Mouse (Mus musculus): ENCODE results near the gene Ttc37.

Gene Ttc37

DNA sequence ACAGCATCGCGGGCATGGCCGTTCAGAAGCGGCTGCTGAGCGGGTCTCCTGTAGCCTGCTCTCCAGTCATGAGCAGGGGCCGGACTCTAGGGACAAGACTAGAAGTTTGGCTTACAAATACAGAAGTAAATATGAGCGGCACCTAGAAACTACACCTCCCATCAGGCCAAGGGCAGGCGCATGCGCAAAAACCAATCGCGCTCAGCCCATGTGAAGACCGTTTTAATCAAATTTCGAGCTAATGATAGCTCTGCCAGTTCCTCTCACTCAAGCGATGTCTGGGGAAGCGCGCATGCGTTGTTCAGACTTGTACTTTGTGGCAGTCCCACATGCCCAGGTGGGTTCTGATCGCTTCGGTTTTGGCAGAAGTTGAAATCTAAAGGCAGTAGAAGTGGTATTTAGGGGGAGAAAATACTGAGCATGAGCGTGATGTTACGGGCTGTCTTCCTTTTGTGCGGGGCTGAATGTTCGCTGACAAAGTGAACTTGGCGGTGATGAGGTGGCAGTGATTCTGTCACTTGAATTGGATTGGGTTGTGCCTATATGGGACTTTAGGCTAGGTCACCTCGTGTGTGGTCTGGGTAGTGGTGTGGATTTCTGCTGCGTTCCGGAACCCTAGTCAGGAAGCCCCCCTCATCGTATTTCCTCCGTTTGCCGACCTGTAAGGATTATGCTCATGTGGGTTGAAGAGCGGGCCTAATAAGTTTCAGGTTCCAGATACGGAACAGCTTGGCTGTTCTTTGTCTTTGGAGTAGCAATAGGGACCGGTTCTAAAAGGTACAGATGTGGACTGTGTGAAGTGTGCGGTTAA, at the start of gene Ttc37, which contains the start of gene Arsk:
Gene Ttc37 (plus strand): TSS at position 242 of the 811 bp plus-strand sequence.
Gene Arsk (minus strand): TSS at position 168 of the 811 bp plus-strand sequence.
- peak; percentile 98 for DNase-seq (ENCODE audit: low spot score)

DNA sequence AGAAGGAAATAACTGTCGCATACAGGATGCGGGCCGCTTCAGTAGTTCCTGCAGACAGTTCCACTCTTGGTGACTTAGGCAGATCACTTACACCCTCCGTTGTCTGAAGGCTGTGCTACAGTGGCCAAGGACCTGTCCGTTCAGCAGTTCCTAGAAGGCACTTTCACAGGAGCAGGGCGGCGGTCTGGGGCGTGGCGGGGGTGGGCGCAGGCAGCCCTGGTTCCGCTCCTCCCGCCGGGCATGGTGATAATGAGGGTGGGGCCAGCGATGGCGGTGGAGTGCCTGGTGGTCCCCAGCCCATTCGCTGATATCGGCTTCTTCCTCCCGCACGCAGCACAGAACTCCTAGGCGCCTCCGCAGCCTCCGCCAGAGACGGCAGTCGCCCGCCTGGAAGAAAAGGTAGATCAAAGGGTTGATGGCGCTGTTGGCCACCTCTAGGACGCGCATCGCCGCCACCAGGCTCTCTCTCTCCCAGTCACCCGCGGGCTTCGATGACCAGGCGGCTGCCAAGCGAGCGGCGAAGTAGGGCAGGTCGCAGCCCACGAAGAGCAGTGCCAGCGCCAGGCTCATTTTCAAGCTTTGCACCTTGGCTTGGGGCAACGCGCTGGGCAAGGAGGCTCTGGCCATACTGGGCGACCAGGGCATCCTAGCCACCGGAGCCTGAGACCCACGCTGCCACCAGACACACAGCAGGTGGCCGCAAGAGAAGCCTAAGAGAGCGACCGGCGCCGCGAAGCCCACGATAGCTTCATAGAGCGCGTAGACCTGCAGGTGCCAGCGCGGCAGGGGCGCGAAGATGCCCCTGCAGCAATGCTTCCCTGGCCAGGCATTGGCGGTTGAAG, 42.9 kb upstream of the Ttc37 start:
- peak; percentile 59 for DNase-seq (ENCODE audit: low spot score)

DNA sequence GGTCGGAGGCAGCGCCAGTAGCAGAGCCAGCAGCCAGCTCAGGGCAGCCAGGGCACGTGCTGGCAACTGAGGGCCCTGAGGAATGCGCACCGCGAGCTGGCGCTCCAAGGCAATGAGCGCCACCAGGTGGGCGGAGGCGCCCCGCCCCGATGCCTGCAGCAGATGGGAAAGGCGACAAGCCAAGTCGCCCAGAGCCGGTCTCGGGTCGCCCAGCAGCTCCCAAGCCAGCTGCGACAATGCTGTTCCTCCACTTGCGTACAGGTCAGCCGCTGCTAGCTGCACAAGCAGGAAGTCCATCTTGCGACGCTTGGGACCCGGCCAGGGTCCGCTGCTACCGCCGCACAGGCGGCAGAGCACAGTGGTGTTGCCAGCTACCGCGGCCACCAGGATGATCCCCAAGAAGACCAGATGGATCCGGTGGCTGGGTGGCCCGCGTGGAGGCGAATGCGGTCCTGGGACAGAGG, 42.2 kb upstream of the Ttc37 start:
- peak; percentile 82 for DNase-seq (ENCODE audit: low spot score)

- DNase-seq (ENCODE audit: low spot score) = no peak
Observed at GRCm38 (mm10) chr13:76056896-76057266, 41.7 kb upstream of the Ttc37 start, which contains the start of gene Gpr150. Gpr150 (minus strand) TSS chr13:76056996.

DNA sequence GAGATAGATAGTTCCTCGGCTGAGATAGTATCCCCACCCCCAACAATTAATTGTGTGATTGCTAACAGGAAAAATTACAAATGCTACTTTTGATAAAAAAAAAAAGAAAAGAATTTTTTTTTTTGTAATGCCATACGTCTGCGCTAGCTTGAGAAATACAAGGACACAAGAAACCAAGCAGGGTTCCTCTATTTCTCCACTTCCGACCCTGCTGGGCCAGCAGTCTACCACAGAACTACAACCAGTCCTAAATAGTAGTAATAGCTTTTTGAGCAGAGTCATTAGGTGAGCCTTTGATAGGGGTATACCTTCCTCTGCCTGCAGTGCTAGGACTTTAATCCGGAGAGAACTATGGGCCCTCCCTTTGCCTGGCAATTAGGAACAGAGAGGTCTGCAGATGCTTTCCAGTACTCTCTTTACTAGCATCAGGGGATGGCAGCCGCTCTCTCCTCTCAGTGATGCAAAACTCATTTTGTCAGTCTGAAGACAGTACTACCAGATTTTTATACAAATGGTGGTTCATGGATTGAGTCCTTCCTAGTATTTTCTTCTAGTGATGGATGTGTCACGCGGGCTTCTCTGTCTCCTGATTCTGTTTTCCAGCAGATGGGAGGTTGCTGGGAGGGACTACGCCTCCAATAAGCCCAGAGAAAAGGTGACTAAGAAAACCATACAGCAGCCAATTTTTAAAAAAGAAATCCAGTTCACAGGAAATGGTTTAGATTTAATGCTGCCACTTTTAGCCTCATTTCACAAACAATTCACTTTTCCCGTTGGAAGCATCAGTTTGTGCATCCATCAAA, 41.1 kb upstream of the Ttc37 start:
- DNase-seq (ENCODE audit: low spot score) = no peak

DNA sequence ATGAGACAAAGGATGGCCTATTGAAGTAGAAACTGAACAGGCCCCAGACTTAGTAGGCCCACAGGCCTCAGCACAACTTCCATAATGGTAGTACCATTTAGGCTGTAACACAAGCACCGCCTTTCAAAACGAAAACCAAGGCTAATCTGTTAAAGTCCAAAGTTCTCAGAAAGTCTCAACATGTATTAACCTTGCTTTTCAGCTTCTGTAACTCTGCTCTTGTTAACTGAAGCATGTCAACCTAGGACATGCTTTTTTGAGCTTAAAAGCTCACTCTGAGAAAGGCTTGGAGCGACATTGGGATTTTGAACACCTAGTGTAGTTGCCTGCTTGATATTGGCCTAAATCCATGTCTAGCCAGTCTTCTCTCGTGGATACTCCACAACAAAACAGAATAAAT, 38.9 kb upstream of the Ttc37 start:
- no peak for DNase-seq (ENCODE audit: low spot score)

GRCm38 (mm10) chr13:76062126-76062525, 36.4 kb upstream of the Ttc37 start:
- no peak for DNase-seq (ENCODE audit: low spot score)

- DNase-seq (ENCODE audit: low spot score) = no peak
Observed at GRCm38 (mm10) chr13:76062569-76062968, 36.0 kb upstream of the Ttc37 start.

DNA sequence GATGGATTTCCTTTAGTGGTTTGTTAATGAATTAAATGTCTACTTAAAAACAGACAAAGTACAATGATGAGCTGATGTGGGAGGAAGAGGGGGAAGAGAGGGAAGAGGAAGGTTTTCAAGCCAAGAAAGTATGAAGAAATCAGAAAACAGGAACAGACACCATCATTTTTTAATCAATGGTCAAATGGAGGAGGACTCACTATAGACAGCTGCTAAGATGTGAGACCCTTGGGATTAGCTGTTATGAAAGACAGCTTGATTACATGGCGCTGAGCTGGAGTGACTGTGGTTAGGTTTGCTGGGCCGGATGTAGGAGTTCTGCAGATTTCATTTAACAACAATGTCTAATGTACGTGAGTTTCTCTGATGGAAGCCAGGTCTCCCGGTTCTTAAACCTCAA, 35.0 kb upstream of the Ttc37 start:
- DNase-seq (ENCODE audit: low spot score) = no peak

DNA sequence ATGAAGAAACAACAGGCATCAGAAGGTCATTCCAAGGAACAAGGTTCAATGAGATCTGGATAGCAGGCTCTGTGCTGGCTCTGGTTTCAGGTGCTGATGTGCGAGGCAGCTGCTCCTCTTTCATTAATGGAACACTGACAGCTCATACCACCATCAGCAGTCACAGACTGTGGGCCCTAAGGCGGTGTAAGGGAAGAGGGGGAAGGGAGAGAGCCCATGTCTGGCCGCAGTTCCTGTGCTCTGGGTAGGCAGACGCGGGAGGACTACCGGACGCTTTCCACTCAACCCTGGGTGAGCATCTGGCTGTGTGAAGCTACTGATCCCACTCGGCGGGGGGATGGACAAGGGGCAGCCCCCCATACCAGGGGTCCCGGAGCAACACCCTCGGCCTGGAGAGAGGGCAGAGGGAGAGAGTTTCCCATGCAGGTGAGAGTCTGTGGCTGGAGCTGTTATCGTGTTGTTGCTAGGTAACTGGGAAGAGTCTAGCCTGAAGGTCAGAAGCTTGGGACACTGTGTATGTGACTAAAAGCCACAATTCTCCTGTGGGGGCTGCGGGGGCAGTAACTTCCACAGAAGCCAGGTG, 34.1 kb upstream of the Ttc37 start:
- DNase-seq (ENCODE audit: low spot score) = peak; percentile 11

DNA sequence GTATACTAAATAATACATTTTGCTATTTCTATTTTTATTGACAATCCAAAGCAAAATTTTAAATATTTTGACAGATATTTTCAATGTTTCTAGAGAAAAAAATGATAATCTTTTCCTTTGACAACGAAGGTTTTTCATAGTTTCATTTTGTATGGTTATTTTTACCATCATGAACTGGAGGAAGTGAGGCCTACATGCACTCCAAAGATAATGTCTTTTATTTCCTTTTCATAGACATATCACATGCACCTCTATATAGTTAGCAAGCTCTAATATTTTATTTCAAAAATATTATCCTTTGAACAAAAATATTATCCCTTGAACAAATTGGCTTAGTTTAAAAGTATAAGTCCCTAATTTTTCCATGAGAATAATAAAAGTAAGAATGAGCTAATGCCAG, 24.2 kb upstream of the Ttc37 start:
- DNase-seq (ENCODE audit: low spot score) = no peak

DNA sequence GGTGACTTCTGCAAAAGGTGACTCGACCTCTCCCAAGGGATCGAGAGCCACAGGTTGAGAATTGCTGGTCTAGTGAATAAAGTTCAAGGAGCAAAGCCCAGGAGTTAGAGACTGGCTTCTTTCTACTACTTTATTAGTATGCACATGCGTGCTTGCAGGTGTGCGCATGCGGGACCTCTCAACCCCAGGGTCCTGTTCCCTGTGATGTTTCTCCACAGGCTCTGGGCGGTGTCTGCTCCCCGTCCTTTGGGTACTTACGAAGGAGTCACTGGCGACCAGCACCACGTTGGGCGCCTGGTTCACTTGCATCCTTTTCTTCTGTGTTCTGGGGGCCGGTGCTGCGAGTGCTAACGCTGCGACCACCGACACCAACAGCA, 430 bp upstream of the Ttc37 start:
- DNase-seq (ENCODE audit: low spot score) = peak; percentile 69

- DNase-seq (ENCODE audit: low spot score) = no peak
Observed at GRCm38 (mm10) chr13:76101989-76102388, 3.5 kb downstream of the Ttc37 start.

- DNase-seq (ENCODE audit: low spot score) = no peak
Observed at GRCm38 (mm10) chr13:76109069-76109824, 10.7 kb downstream of the Ttc37 start.

GRCm38 (mm10) chr13:76128799-76129198, 30.3 kb downstream of the Ttc37 start:
- no peak for DNase-seq (ENCODE audit: low spot score)

DNA sequence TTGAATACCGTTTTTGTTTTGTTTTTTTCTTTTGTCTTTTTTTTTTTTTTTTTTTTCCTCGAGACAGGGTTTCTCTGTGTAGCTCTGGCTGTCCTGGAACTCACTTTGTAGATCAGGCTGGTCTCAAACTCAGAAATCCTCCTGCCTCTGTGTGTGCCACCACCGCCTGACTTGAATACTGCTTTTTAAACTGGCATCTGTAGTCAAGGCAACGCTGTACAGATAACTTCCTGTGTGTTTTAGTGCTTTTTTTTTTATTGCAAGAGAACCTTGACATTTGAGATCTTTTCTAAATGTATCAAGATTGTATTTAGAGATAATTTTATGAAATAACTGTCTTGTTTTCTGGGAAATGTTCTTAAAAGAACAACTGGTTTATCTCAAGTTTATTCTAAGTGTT, 33.9 kb downstream of the Ttc37 start:
- DNase-seq (ENCODE audit: low spot score) = no peak

- DNase-seq (ENCODE audit: low spot score) = no peak
Observed at GRCm38 (mm10) chr13:76138862-76139261, 40.3 kb downstream of the Ttc37 start.

- no peak for DNase-seq (ENCODE audit: low spot score)
Observed at GRCm38 (mm10) chr13:76141117-76141808, 42.7 kb downstream of the Ttc37 start.

- no peak for DNase-seq (ENCODE audit: low spot score)
Observed at GRCm38 (mm10) chr13:76150483-76150882, 51.9 kb downstream of the Ttc37 start.

GRCm38 (mm10) chr13:76157099-76157498, 58.6 kb downstream of the Ttc37 start:
- no peak for DNase-seq (ENCODE audit: low spot score)

All from embryo, embryonic 10.5 days (tissue).